Mouse (Mus musculus) hindbrain, embryonic 10.5 days (tissue): ENCODE results near the gene Mmgt2. TPM values are rescaled to one million over a fixed set of nuclear protein-coding genes. Genes with fewer than 3 reads are reported as not detected.

Experiments used
- DNase-seq: peaks from one replicate; pipeline ENCODE4 v3.0.0-alpha.2; 2017; ENCODE audit warnings: low spot score
- H3K27ac ChIP-seq: fragments of 300-500 bp; sonication (generic); 2 replicates; pipeline ENCODE4 v1.5.1; 2016; ENCODE audit warnings: mild to moderate bottlenecking, moderate library complexity
- H3K27me3 ChIP-seq: fragments of 300-500 bp; sonication (generic); 2 replicates; pipeline ENCODE4 v1.6.1; 2016; ENCODE audit warnings: mild to moderate bottlenecking; ENCODE audit not compliant: poor library complexity, insufficient read depth, severe bottlenecking
- H3K36me3 ChIP-seq: fragments of 300-500 bp; sonication (generic); 2 replicates; pipeline ENCODE4 v1.6.1; 2016; ENCODE audit warnings: mild to moderate bottlenecking, moderate library complexity
- H3K4me1 ChIP-seq: fragments of 300-500 bp; sonication (generic); replicated peaks from 2 replicates; pipeline ENCODE4 v1.6.1; 2016; ENCODE audit warnings: mild to moderate bottlenecking
- H3K4me3 ChIP-seq: fragments of 300-500 bp; sonication (generic); 2 replicates; pipeline ENCODE4 v1.5.1; 2016; ENCODE audit warnings: mild to moderate bottlenecking, moderate library complexity
- H3K9me3 ChIP-seq: fragments of 300-500 bp; sonication (generic); 2 replicates; pipeline ENCODE4 v1.6.1; 2016; ENCODE audit warnings: mild to moderate bottlenecking, moderate library complexity
- WGBS: fragments of 180-500 bp; shearing (Covaris S2); methylation state at CpG from one replicate; pipeline ENCODE4 v1.1.7; 2016; 5-methylcytosine and 5-hydroxymethylcytosine counted together
- polyA plus RNA-seq: library from polyadenylated mRNA; unstranded; fragments of >200 nt; fragmentation: Nextera tagmentation; extraction: Ambion mirVana; gene quantifications from 2 replicates; pipeline ENCODE4 v1.2.1, GENCODE M21; 2016

The Mmgt2 gene
- polyA plus RNA-seq, result 36.1 and 47.3 TPM in 2 replicates

GRCm38 (mm10) chr11:62648591-62649391 is at the start of gene Mmgt2:
TSS of gene Mmgt2 (plus strand) at chr11:62648664.
- H3K4me1 ChIP-seq, result peaks cover 62% of the 10 kb centered on the region
- peak within 1 kb of the TSS; percentile 86 for H3K4me3 ChIP-seq
- peaks cover 25% of the 10 kb centered on the region for H3K36me3 ChIP-seq
- peak within 1 kb of the TSS; percentile 94 for H3K27ac ChIP-seq
- H3K9me3 ChIP-seq, result no peaks in the 10 kb centered on the region
- WGBS, result 1% methylated on average over 42 of the region's 53 CpGs
- no peaks in the 10 kb centered on the region for H3K27me3 ChIP-seq
- DNase-seq, result peak; percentile 96

DNA sequence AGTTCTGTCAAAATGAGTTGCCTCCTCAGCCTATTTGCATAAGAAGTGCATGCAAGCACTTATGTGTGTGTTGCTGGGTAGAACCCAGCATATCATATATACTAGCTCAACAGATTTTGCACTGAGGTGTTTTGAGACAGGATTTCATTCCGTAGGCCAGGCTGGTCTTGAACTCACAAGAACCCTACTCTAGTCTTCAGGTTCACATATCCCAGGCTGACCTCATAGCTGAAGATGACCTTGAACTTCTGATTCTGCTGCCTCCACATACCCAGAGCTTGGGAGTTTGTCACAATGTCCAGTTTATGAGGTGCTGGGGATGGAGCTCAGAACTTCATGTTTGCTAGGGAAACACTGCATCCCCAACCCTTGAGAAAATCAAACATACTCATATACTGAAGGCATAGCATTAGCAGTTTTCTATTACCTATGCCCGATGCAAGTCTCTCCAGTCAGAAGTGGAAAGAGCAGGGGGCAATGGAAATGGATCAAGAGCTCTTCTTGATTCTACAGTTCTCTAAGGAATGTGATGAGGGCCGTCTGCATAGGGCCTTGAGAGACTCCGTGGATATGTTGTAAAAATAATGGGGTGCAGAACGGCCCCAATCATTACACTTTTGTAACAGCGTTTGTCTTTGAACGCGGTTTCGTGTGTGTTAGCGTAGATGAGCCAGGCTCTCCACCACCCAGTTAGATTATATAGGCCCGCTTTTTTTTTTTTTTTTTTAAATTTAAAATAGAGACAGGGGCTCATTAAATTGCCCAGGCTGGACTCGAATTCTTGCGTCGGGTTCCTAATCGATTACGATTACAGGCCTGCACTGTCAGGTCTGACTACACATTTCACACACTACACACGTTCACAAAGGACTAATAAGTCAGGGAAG is 46.5 kb upstream of the Mmgt2 start:
- no peaks in the 10 kb centered on the region for H3K9me3 ChIP-seq
- H3K4me1 ChIP-seq, result peaks cover 38% of the 10 kb centered on the region
- H3K4me3 ChIP-seq, result peak overlapping the region; percentile 71
- WGBS, result 14% methylated on average over 17 of the region's 17 CpGs
- H3K36me3 ChIP-seq, result peaks cover 38% of the 10 kb centered on the region
- no peaks in the 10 kb centered on the region for H3K27me3 ChIP-seq
- DNase-seq, result no peak
- H3K27ac ChIP-seq, result peak overlapping the region; percentile 96

DNA sequence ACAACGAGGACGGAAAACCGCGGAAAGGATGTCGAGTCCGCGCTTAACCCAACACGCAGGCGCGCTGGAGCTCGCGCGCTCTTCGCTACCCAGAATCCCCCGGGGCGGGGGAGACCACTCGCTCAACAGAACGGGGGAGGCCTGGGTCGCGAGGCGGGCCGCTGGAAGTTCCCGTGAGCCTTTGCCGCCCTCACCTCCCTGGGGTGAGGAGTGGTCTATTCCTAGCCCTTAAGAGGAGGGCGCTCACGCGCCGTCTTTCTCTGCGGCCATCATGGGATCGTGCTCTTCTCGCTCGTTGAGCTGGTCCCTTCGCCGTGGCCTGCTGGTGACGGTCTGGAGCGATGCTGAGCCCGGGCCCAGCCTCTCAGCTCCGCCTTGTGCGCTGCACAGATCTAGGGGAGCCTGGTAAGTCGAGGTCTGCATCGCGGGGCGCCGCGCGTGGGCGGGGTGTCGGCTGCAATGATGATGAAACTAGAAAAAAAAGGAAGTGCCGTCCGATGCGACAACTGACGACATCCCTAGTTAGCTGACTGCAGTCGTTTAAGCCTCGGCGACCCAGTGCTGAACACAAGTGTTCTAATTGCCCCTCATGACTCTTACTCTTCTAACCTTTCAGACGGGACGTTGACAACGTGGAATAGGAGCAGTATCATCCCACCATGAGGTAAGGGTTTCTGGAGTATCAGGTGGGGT is 45.7 kb upstream of the Mmgt2 start:
- Histone ChIP-seq H3K4me1 (peaks cover 38% of the 10 kb centered on the region), H3K36me3 (peaks cover 46% of the 10 kb centered on the region), H3K4me3 (peak overlapping the region; percentile 71), H3K9me3 (no peaks in the 10 kb centered on the region), H3K27ac (peak overlapping the region; percentile 96), H3K27me3 (no peaks in the 10 kb centered on the region)
- DNase-seq, result peak; percentile 98
- WGBS, result under 1% methylated on average over 58 of the region's 58 CpGs

- H3K9me3 ChIP-seq, result no peaks in the 10 kb centered on the region
- peaks cover 53% of the 10 kb centered on the region for H3K36me3 ChIP-seq
- H3K27me3 ChIP-seq, result no peaks in the 10 kb centered on the region
- under 1% methylated on average over 13 of the region's 13 CpGs for WGBS
- H3K4me3 ChIP-seq, result peak overlapping the region; percentile 71
- peak overlapping the region; percentile 96 for H3K27ac ChIP-seq
- peaks cover 38% of the 10 kb centered on the region for H3K4me1 ChIP-seq
- peak; percentile 31 for DNase-seq
Observed at GRCm38 (mm10) chr11:62603312-62604056, 45.0 kb upstream of the Mmgt2 start.

DNA sequence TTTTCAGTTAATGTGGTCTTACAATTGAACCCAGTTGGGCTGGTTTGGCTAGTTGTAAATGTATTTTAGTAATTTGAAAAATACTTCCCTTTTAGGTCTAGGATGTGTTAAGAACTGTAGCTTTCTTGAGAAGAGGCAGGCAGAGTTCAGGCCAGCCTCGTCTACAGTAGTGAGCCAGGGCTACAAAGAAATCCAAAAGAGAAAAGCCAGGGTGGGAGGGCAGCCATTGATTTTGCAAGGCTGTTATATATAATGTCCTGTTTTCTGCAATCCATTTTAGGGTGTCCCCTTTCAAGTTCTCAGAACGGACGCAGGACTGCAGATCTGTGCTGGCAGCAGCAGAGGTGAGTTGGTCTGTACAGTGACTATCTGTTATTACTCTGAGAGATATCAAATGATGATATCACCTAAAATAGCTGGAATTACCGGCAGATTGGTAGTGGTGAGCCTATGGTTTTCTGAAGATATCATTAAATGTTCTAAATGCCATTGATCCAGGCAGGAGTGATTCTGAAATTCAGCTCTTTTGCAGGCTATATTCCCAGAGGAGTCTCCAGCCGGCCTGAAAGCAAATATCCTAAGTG is 44.2 kb upstream of the Mmgt2 start:
- Histone ChIP-seq H3K27ac (peak overlapping the region; percentile 96), H3K36me3 (peaks cover 60% of the 10 kb centered on the region)

GRCm38 (mm10) chr11:62604886-62605618 is 43.4 kb upstream of the Mmgt2 start:
- Histone ChIP-seq H3K27ac (peak overlapping the region; percentile 96), H3K9me3 (no peaks in the 10 kb centered on the region), H3K4me3 (peak overlapping the region; percentile 71), H3K4me1 (peaks cover 38% of the 10 kb centered on the region), H3K36me3 (peaks cover 69% of the 10 kb centered on the region), H3K27me3 (no peaks in the 10 kb centered on the region)
- DNase-seq, result peak; percentile 34
- WGBS, result 25% methylated on average over 3 of the region's 3 CpGs

More for the DNA sequence above, 44.2 kb upstream of the Mmgt2 start:
- Histone ChIP-seq H3K9me3 (no peaks in the 10 kb centered on the region), H3K4me1 (peaks cover 38% of the 10 kb centered on the region), H3K4me3 (peak overlapping the region; percentile 71), H3K27me3 (no peaks in the 10 kb centered on the region)
- no peak for DNase-seq
- 20% methylated on average over 5 of the region's 5 CpGs for WGBS

DNA sequence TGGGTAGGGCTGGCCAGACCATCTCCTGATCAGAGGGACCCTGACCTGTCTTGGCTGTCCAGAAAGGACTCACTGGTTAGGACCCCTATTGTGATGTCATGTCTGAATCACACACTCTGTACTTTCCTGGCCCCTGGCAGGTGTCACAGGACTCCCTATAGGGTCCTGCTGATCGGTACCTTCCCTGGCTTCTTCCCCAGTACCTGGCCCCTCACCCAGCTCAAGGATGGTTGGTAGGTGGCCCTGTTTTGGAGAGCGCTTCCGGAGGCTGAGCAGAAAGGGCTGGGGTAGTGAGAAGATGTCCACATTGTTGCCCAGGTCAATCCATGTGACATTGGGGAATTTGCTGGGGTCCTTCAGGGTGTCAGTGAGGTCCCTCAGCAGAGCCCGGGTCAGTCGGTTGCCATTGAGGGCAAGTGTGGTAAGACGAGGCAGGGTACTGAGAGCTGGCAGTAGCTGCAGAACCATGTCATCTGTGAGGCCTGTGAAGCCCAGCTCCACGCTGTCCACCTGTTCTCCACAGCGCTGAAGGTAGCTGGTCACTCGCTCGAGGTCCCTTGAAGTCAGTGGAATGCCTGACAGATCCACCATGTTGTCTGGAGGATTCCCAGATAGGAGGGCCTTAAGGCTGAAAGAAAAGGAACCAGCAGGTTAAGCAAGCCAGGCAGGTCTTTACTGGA is 42.7 kb upstream of the Mmgt2 start:
- peaks cover 75% of the 10 kb centered on the region for H3K36me3 ChIP-seq
- H3K27ac ChIP-seq, result peak overlapping the region; percentile 66
- H3K4me3 ChIP-seq, result peak overlapping the region; percentile 71
- peaks cover 38% of the 10 kb centered on the region for H3K4me1 ChIP-seq
- DNase-seq, result peak; percentile 40
- no peaks in the 10 kb centered on the region for H3K27me3 ChIP-seq
- WGBS, result 44% methylated on average over 10 of the region's 10 CpGs
- H3K9me3 ChIP-seq, result no peaks in the 10 kb centered on the region

- Histone ChIP-seq H3K9me3 (no peaks in the 10 kb centered on the region), H3K27ac (no peak overlapping the region), H3K4me1 (peaks cover 38% of the 10 kb centered on the region), H3K4me3 (peak overlapping the region; percentile 71), H3K27me3 (no peaks in the 10 kb centered on the region), H3K36me3 (peaks cover 75% of the 10 kb centered on the region)
- no peak for DNase-seq
- 74% methylated on average over 10 of the region's 10 CpGs for WGBS
Observed at GRCm38 (mm10) chr11:62606299-62607169, 41.9 kb upstream of the Mmgt2 start.

GRCm38 (mm10) chr11:62607170-62607951 is 41.1 kb upstream of the Mmgt2 start:
- H3K27ac ChIP-seq, result no peak overlapping the region
- DNase-seq, result no peak
- WGBS, result 76% methylated on average over 10 of the region's 10 CpGs
- no peak overlapping the region for H3K4me3 ChIP-seq
- no peaks in the 10 kb centered on the region for H3K27me3 ChIP-seq
- peaks cover 40% of the 10 kb centered on the region for H3K4me1 ChIP-seq
- H3K9me3 ChIP-seq, result no peaks in the 10 kb centered on the region
- peaks cover 82% of the 10 kb centered on the region for H3K36me3 ChIP-seq

- peaks cover 45% of the 10 kb centered on the region for H3K4me1 ChIP-seq
- no peak for DNase-seq
- no peaks in the 10 kb centered on the region for H3K9me3 ChIP-seq
- WGBS, result 95% methylated on average over 1 of the region's 1 CpGs
- peaks cover 84% of the 10 kb centered on the region for H3K36me3 ChIP-seq
- H3K27me3 ChIP-seq, result no peaks in the 10 kb centered on the region
- no peak overlapping the region for H3K27ac ChIP-seq
- no peak overlapping the region for H3K4me3 ChIP-seq
Observed at GRCm38 (mm10) chr11:62607952-62608201, 40.6 kb upstream of the Mmgt2 start.
